Mouse (Mus musculus) hindbrain, embryonic 15.5 days (tissue): Measurements from ENCODE around the gene Tlr5. TPM values are rescaled to one million over a fixed set of nuclear protein-coding genes. Genes with fewer than 3 reads are reported as not detected.

Experiments used
- ATAC-seq: fragments of 200-750 bp; cut with Nextera tagmentation; 2 replicates; pipeline ENCODE4 v1.8.0; 2017; ENCODE audit warnings: low read depth, moderate number of reproducible peaks, moderate TSS enrichment; ENCODE audit not compliant: low FRiP score
- H3K27ac ChIP-seq: fragments of 300-500 bp; sonication (generic); replicated peaks from 2 replicates; pipeline ENCODE4 v1.5.1; 2015; ENCODE audit warnings: mild to moderate bottlenecking, inconsistent platforms
- H3K27me3 ChIP-seq: fragments of 300-500 bp; sonication (generic); 2 replicates; pipeline ENCODE4 v1.6.1; 2015; ENCODE audit warnings: control low read depth, inconsistent platforms
- H3K36me3 ChIP-seq: fragments of 300-500 bp; sonication (generic); 2 replicates; pipeline ENCODE4 v1.6.1; 2015; ENCODE audit warnings: control low read depth, inconsistent platforms
- H3K4me1 ChIP-seq: fragments of 300-500 bp; sonication (generic); replicated peaks from 2 replicates; pipeline ENCODE4 v1.6.1; 2015; ENCODE audit warnings: control low read depth, inconsistent platforms
- H3K4me2 ChIP-seq: fragments of 300-500 bp; sonication (generic); 2 replicates; pipeline ENCODE4 v1.6.1; 2015; ENCODE audit warnings: moderate library complexity, mild to moderate bottlenecking, inconsistent platforms
- H3K4me3 ChIP-seq: fragments of 300-500 bp; sonication (generic); 2 replicates; pipeline ENCODE4 v1.5.1; 2015; ENCODE audit warnings: mild to moderate bottlenecking, inconsistent platforms
- H3K9ac ChIP-seq: fragments of 300-500 bp; sonication (generic); 2 replicates; pipeline ENCODE4 v1.6.1; 2015; ENCODE audit warnings: inconsistent platforms
- H3K9me3 ChIP-seq: fragments of 300-500 bp; sonication (generic); 2 replicates; pipeline ENCODE4 v1.6.1; 2016; ENCODE audit warnings: control low read depth, inconsistent platforms
- WGBS: fragments of 180-500 bp; shearing (Covaris S2); methylation state at CpG from one replicate; pipeline ENCODE4 v1.1.7; 2015; 5-methylcytosine and 5-hydroxymethylcytosine counted together
- polyA plus RNA-seq: library from polyadenylated mRNA; unstranded; fragments of >200 nt; fragmentation: Nextera tagmentation; extraction: Ambion mirVana; gene quantifications from 2 replicates; pipeline ENCODE4 v1.2.1, GENCODE M21; 2015

The Tlr5 gene
- polyA plus RNA-seq, 1 experiment from 2014 or later = 0.22 TPM

DNA sequence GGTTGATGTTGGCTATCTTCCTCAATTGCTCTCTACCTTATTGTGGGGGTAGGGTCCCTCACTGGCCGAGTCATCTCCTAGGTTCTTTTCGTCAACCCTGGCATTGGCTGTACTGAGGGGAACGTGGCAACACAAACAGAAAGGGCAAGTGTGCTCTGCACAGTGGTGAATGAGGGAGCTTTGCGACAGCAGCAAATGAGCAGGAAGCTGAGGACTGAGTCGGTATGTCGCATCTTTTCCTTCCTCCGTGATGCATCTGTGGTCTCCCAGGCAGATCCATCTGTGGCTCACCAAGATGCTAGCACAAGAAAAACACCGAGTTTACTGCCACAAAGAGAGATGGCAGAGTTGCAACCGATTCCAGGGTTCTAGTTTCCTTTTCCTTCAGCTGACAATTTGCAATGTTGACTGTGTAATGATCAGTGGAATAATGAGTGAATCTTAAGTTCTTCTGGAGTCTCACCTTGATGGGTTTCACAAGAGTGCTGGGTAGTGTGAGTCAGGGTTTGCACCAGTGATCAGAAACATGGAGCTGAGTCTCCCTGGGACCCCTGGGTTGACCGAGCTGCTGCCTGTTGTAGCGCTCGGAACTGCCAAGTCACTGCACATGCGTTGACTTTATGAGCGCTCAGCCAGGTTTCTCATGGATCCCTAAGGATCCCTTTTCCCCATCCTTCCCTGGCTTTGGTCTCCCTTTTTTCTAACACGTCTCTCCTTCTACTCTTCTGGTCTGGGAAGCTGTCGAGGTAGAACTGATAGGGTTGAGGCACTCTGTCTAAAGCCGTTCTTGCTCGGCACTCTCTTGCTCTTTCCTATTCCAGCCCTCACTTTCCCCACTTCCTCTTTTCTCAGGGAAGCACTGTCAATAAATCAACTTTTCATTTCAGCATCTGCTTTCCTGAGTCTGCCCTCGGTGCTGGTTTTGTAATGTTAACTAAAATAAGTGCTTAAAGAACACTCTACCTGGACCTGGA is 26.4 kb upstream of the Tlr5 start:
- ATAC-seq = no peak
- 80% methylated on average over 19 of the region's 19 CpGs for WGBS

GRCm38 (mm10) chr1:182935469-182935868 is 19.1 kb upstream of the Tlr5 start:
- Histone ChIP-seq H3K27ac (no peak overlapping the region), H3K36me3 (no peaks in the 10 kb centered on the region), H3K9ac (no peak overlapping the region), H3K4me2 (no peak overlapping the region), H3K4me3 (no peak overlapping the region), H3K27me3 (no peaks in the 10 kb centered on the region), H3K4me1 (no peaks in the 10 kb centered on the region), H3K9me3 (no peaks in the 10 kb centered on the region)
- 45% methylated on average over 4 of the region's 6 CpGs for WGBS
- no peak for ATAC-seq

More for the DNA sequence above, 26.4 kb upstream of the Tlr5 start:
- Histone ChIP-seq H3K36me3 (no peaks in the 10 kb centered on the region), H3K9me3 (no peaks in the 10 kb centered on the region), H3K4me2 (no peak overlapping the region), H3K27me3 (no peaks in the 10 kb centered on the region), H3K4me1 (peaks cover under 1% of the 10 kb centered on the region; the same call in 1 of the 2 replicates), H3K4me3 (no peak overlapping the region), H3K9ac (no peak overlapping the region), H3K27ac (no peak overlapping the region)

DNA sequence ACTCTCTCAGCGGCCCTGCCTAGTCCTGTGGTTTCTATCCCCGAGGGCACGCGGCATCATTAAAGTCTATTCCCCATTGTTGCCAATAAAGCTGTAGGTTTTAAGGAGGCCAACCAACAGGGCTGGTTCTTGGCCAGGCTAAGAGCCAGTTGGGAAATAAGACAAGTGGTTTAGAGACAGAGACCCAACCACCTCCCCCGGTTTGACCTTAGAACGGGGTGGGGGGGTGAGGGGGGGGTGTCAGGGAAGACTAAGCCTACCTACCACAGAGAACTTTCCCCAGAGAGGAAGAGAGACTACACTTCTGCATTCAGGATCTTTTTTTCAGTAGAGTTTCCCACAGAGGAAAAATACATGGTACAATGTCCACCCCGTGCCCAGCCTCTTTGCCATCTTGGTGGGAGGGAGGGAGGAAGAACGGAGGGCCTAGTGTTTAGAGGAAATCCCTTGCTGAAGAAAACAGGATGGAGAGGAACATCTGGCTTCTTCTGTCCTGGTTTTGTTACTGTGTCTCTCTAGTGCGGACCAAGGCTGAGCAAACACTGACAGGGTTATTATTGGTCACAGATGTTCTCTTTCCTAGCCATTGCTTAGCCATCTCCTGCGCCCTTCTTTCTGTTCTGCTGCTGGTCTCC is 17.0 kb upstream of the Tlr5 start:
- Histone ChIP-seq H3K4me2 (no peak overlapping the region), H3K27ac (no peak overlapping the region), H3K36me3 (no peaks in the 10 kb centered on the region), H3K27me3 (no peaks in the 10 kb centered on the region), H3K4me3 (no peak overlapping the region), H3K9me3 (no peaks in the 10 kb centered on the region), H3K9ac (no peak overlapping the region), H3K4me1 (peaks cover 6% of the 10 kb centered on the region; the same call in 1 of the 2 replicates)
- WGBS = 63% methylated on average over 10 of the region's 10 CpGs
- no peak for ATAC-seq

GRCm38 (mm10) chr1:182941921-182942320 is 12.7 kb upstream of the Tlr5 start:
- Histone ChIP-seq H3K4me1 (peaks cover 6% of the 10 kb centered on the region; the same call in 1 of the 2 replicates), H3K27ac (no peak overlapping the region), H3K27me3 (no peaks in the 10 kb centered on the region), H3K36me3 (no peaks in the 10 kb centered on the region), H3K9me3 (no peaks in the 10 kb centered on the region), H3K4me3 (no peak overlapping the region), H3K4me2 (no peak overlapping the region), H3K9ac (no peak overlapping the region)
- WGBS = 53% methylated on average over 2 of the region's 2 CpGs
- 0 out of 2 replicates have a peak, but pooled peaks have one; percentile 23 for ATAC-seq

DNA sequence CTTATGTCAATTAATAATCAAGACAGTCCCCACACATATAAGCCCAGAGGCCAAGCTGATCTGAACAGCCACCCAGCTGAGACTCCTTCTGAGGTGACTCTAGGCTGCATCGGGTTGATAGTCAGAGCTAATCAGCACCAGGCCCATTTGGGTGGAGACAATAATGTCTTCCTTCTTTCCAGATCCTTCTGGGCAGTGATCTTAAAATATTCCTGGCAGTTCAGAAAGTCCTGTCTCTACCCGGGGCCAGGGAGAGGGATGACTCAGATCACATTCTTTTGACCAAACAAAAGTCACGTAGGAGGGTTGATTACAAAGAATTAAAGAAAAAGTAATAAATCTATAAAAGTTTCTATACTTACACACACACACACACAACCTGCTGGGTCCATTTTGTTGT is 10.7 kb upstream of the Tlr5 start:
- H3K9me3 ChIP-seq = no peaks in the 10 kb centered on the region
- H3K4me3 ChIP-seq = no peak overlapping the region
- no peak for ATAC-seq
- no peaks in the 10 kb centered on the region for H3K27me3 ChIP-seq
- no peak overlapping the region for H3K4me2 ChIP-seq
- H3K27ac ChIP-seq = no peak overlapping the region
- no peak overlapping the region for H3K9ac ChIP-seq
- H3K4me1 ChIP-seq = peaks cover 6% of the 10 kb centered on the region; the same call in 1 of the 2 replicates
- 92% methylated on average over 3 of the region's 3 CpGs for WGBS
- no peaks in the 10 kb centered on the region for H3K36me3 ChIP-seq

DNA sequence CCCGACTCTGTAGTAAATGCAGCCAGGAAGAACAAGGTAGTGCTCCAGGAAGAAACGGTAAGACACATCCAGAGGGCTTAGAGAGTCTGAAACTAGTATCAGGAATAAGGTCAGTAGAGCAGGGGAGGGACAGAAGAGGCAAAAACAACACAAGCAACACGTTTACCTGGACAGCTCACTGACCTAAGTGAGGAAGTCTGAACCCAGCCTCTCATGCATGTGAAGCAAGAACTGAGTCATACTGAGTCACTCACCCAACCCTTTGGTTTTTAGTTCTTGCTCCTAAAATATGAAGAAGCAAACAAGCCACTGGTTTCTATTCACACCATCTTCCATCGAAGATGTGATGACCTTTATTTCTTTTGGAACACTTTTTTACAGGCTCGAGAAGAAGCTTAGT is 9.9 kb upstream of the Tlr5 start:
- no peak overlapping the region for H3K9ac ChIP-seq
- peaks cover 6% of the 10 kb centered on the region; the same call in 1 of the 2 replicates for H3K4me1 ChIP-seq
- no peaks in the 10 kb centered on the region for H3K36me3 ChIP-seq
- no peaks in the 10 kb centered on the region for H3K27me3 ChIP-seq
- 82% methylated on average over 5 of the region's 5 CpGs for WGBS
- H3K4me3 ChIP-seq = no peak overlapping the region
- H3K9me3 ChIP-seq = no peaks in the 10 kb centered on the region
- H3K27ac ChIP-seq = no peak overlapping the region
- ATAC-seq = no peak
- no peak overlapping the region for H3K4me2 ChIP-seq

DNA sequence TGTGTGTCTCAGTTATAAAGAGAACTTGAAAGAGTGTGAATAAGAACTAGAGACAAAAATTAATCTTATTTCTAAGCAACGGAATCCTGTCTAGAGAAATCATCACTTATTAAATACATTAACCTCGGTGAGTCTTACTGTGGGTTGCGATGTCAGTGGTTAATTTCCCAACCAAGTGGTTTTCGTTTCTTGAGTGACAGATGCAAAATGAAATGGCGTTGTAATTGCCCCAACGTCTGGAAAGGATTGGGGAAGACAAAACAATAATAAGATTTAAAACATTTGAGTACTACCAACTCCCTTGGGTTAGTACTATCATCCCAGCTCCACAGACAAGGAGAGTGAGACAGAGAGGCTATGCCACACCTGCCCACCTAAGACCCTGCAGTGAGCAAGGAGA is 9.0 kb upstream of the Tlr5 start:
- ATAC-seq = no peak
- 74% methylated on average over 6 of the region's 6 CpGs for WGBS
- H3K27me3 ChIP-seq = no peaks in the 10 kb centered on the region
- peaks cover 6% of the 10 kb centered on the region; the same call in 1 of the 2 replicates for H3K4me1 ChIP-seq
- no peak overlapping the region for H3K4me3 ChIP-seq
- H3K27ac ChIP-seq = no peak overlapping the region
- no peaks in the 10 kb centered on the region for H3K36me3 ChIP-seq
- no peak overlapping the region for H3K9ac ChIP-seq
- H3K4me2 ChIP-seq = no peak overlapping the region
- no peaks in the 10 kb centered on the region for H3K9me3 ChIP-seq

- Histone ChIP-seq H3K4me3 (no peak overlapping the region), H3K4me1 (peaks cover 21% of the 10 kb centered on the region), H3K9me3 (no peaks in the 10 kb centered on the region), H3K4me2 (no peak overlapping the region), H3K36me3 (no peaks in the 10 kb centered on the region), H3K27me3 (no peaks in the 10 kb centered on the region), H3K27ac (no peak overlapping the region), H3K9ac (no peak overlapping the region)
- ATAC-seq = no peak
- 66% methylated on average over 9 of the region's 9 CpGs for WGBS
Measured at GRCm38 (mm10) chr1:182951298-182951697, 3.3 kb upstream of the Tlr5 start.

GRCm38 (mm10) chr1:182953165-182953564 is 1.4 kb upstream of the Tlr5 start:
- Histone ChIP-seq H3K4me1 (peaks cover 21% of the 10 kb centered on the region), H3K4me3 (no peak overlapping the region), H3K27ac (no peak overlapping the region), H3K9ac (no peak overlapping the region), H3K4me2 (no peak overlapping the region), H3K36me3 (no peaks in the 10 kb centered on the region), H3K27me3 (no peaks in the 10 kb centered on the region), H3K9me3 (no peaks in the 10 kb centered on the region)
- 18% methylated on average over 3 of the region's 3 CpGs for WGBS
- no peak for ATAC-seq

- ATAC-seq = no peak
- H3K36me3 ChIP-seq = no peaks in the 10 kb centered on the region
- H3K4me2 ChIP-seq = no peak overlapping the region
- WGBS = 77% methylated on average over 4 of the region's 4 CpGs
- peaks cover 21% of the 10 kb centered on the region for H3K4me1 ChIP-seq
- no peaks in the 10 kb centered on the region for H3K9me3 ChIP-seq
- no peak overlapping the region; the same call in 1 of the 2 replicates for H3K27ac ChIP-seq
- H3K27me3 ChIP-seq = no peaks in the 10 kb centered on the region
- H3K4me3 ChIP-seq = no peak overlapping the region
- no peak overlapping the region for H3K9ac ChIP-seq
Measured at GRCm38 (mm10) chr1:182953667-182954066, 921 bp upstream of the Tlr5 start.

GRCm38 (mm10) chr1:182955047-182955620 is 546 bp downstream of the Tlr5 start:
- 27% methylated on average over 15 of the region's 15 CpGs for WGBS
- H3K4me2 ChIP-seq = peak overlapping the region; percentile 65
- no peak for ATAC-seq
- no peak overlapping the region for H3K27ac ChIP-seq
- peak overlapping the region; percentile 34 for H3K4me3 ChIP-seq
- H3K9ac ChIP-seq = peak overlapping the region; percentile 35; the same call in 1 of the 2 replicates
- H3K27me3 ChIP-seq = no peaks in the 10 kb centered on the region
- no peaks in the 10 kb centered on the region for H3K9me3 ChIP-seq
- H3K36me3 ChIP-seq = no peaks in the 10 kb centered on the region
- H3K4me1 ChIP-seq = peaks cover 34% of the 10 kb centered on the region
